Mouse (Mus musculus): Measurements from ENCODE around the gene Tspan18. TPM values are rescaled to one million over a fixed set of nuclear protein-coding genes. Genes with fewer than 3 reads are reported as not detected.

Gene Tspan18
- polyA plus RNA-seq, 1 experiment from 2014 or later, result 23.0 TPM

DNA sequence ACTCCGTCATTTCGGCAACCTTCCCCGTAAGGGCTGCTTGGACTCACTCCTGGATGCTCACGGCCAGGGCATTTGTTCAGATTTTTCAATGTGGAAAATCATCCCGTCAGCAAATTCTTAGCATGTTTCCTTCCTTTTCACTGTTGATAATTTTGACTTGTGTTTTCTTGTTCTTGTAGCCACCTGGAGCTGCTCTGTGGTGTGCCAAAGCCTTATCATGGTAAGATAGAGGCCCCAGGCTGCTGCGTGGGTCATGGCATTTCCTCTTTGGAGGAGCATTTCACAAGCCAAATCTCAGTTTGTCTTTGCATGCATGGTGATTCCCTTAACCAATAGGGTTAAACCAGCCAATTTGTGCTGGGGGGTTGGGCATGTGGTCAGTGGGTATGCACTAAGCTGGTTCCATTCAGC, 182.1 kb downstream of the Tspan18 start:
- ATAC-seq, result no peak
- no peak overlapping the region for H3K27ac ChIP-seq
- peaks cover 13% of the 10 kb centered on the region for H3K4me1 ChIP-seq (replicated peaks)
- 70% methylated on average over 6 of the region's 6 CpGs for WGBS
- no peaks in the 10 kb centered on the region for H3K9me3 ChIP-seq
- H3K4me3 ChIP-seq (replicated peaks), result no peak overlapping the region
- H3K4me2 ChIP-seq (replicated peaks), result no peak overlapping the region
- no peak overlapping the region for H3K9ac ChIP-seq
- no peaks in the 10 kb centered on the region for H3K36me3 ChIP-seq
- H3K27me3 ChIP-seq (replicated peaks), result no peaks in the 10 kb centered on the region

Other genes starting within 250 kb of the Tspan18 start
- gene Trp53i11, start 147.0 kb downstream of the Tspan18 start, polyA plus RNA-seq (2015; fragmentation: Nextera tagmentation; extraction: Ambion mirVana), result 36.0 and 38.8 TPM in 2 replicates
- gene Cd82, start 128.6 kb upstream of the Tspan18 start, polyA plus RNA-seq (2015; fragmentation: Nextera tagmentation; extraction: Ambion mirVana), result 106 and 127 TPM in 2 replicates
- not detected in 2 replicates for gene Gm10803, start 226.1 kb upstream of the Tspan18 start, polyA plus RNA-seq (2015; fragmentation: Nextera tagmentation; extraction: Ambion mirVana)